Mouse (Mus musculus) bone marrow, adult 2 months (tissue): Measurements from ENCODE around the gene Auh. TPM values are rescaled to one million over a fixed set of nuclear protein-coding genes. Genes with fewer than 3 reads are reported as not detected.

Experiments used
- H3K27ac ChIP-seq: fragments of 200-500 bp; 2 replicates; pipeline ENCODE4 v1.5.1; 2012; ENCODE audit warnings: low read depth, mild to moderate bottlenecking, control low read depth, inconsistent platforms, low read length; ENCODE audit not compliant: control insufficient read depth, poor library complexity, insufficient read depth
- H3K4me1 ChIP-seq: fragments of 200-500 bp; 2 replicates; pipeline ENCODE4 v1.6.1; 2011; ENCODE audit warnings: low read length; ENCODE audit not compliant: control insufficient read depth, insufficient read depth
- H3K4me3 ChIP-seq: fragments of 200-500 bp; replicated peaks from 2 replicates; pipeline ENCODE3; 2011; ENCODE audit warnings: mild to moderate bottlenecking, low read depth, low read length, control low read depth; ENCODE audit not compliant: control insufficient read depth
- CTCF ChIP-seq: fragments of 200-500 bp; IDR thresholded peaks from 2 replicates; pipeline ENCODE4 v1.5.1; 2011; ENCODE audit warnings: low read length, control low read depth; ENCODE audit not compliant: control insufficient read depth, insufficient read depth
- POLR2A ChIP-seq: fragments of 200-500 bp; IDR thresholded peaks from 2 replicates; pipeline ENCODE4 v1.6.1; 2011; ENCODE audit warnings: low read depth, mild to moderate bottlenecking, control low read depth, low read length, borderline replicate concordance; ENCODE audit not compliant: control insufficient read depth
- WGBS: fragments of 180-500 bp; shearing (Covaris S2); methylation state at CpG from one replicate; pipeline ENCODE4 v1.1.7; 2018; 5-methylcytosine and 5-hydroxymethylcytosine counted together
- polyA plus RNA-seq: library from polyadenylated mRNA; stranded (reverse); fragments of >200 nt; gene quantifications from 2 replicates; pipeline ENCODE4 v1.2.4, GENCODE M21; 2011; ENCODE audit warnings: low replicate concordance; ENCODE audit not compliant: missing spikeins, insufficient read depth, insufficient read length

Auh gene
- polyA plus RNA-seq, 1 experiment, result 30.1 TPM

GRCm38 (mm10) chr13:52914591-52915110, 14.8 kb downstream of the Auh start:
- Histone ChIP-seq H3K4me3 (no peak overlapping the region), H3K27ac (no peak overlapping the region), H3K4me1 (no peaks in the 10 kb centered on the region; the same call in 1 of the 2 replicates)
- TF ChIP-seq CTCF (no peak), POLR2A (no peak)
- 37% methylated on average over 19 of the region's 19 CpGs for WGBS

DNA sequence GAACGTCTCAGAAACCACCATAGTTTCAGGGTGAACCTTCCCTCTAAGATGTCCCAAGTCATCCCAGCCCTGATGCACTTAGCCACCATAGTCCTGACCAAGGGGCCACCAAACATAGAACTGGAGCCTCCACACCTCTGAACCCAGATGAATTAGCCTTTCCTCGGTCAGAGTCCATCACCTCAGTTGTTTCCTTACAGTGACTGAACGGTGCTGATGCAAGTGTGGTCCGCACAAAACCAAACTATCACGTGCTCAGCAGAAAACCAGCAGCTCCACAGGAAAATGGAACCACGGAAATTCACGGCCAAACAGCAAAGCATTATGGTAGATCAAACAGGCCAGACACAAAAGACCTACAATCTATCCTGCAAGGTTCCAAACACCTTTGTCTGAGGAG, 15.6 kb downstream of the Auh start:
- H3K4me1 ChIP-seq, result no peaks in the 10 kb centered on the region; the same call in 1 of the 2 replicates
- TF ChIP-seq CTCF (no peak), POLR2A (no peak)
- WGBS, result 48% methylated on average over 7 of the region's 7 CpGs
- H3K27ac ChIP-seq, result no peak overlapping the region
- H3K4me3 ChIP-seq, result no peak overlapping the region

DNA sequence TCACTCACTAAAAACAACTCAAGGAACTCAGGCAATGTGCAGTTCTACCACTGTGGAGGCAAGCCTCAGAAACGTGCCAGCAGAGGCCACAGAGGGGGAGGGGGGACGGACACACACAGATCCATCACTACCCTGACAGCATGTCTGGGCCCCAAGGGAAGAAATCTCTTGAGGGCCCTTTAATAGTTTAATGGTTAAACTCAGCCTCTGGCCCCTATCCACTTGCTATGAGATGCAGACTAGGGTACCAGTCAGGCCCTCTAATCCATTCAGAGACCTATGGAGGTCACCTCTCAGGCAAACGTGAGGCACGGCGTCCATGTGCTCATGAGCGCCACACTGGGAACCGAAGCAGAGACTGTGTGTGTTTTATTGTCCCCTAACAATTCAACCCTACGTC, 17.0 kb downstream of the Auh start:
- TF ChIP-seq POLR2A (no peak), CTCF (no peak)
- Histone ChIP-seq H3K27ac (no peak overlapping the region), H3K4me3 (no peak overlapping the region), H3K4me1 (no peaks in the 10 kb centered on the region; the same call in 1 of the 2 replicates)
- WGBS, result 86% methylated on average over 8 of the region's 8 CpGs

DNA sequence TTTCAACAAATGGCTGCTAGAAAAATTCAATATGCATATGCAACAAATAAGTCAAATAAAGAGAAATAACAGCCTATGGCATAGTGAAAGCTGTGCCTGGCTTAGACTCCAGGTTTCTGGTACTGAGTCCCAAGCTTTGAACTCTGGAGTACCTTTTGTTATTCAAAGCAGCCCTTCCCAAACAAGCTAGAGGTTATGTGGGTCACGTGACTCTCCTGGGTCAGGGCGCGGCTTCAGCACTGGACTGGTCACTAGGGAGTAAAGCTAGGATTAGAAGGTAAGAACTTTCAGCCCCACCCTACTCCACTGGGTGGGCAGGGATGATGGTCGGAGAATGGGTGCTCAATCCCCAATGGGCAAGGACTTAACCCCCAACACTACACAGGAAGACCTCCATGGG, 18.2 kb downstream of the Auh start:
- WGBS, result 85% methylated on average over 4 of the region's 4 CpGs

DNA sequence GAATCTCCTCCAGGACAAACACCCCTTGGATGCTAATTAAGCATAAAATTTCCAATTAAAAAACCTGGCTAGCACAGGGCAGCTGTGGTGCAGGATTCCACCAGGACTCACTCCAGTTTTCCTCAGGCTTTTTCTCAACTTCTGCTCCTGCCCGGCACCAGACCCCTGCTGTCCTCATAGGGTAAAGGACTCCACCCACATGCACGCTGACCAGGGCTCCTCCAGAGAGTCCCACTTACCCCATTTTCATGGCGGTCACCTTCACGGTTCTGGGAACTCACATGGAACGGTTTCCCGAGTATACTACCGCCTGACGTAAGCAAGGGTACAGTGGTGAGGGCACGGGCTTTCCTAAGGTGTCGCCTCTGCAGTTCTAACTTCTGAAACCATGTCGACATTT, 23.2 kb downstream of the Auh start:
- no peak overlapping the region for H3K4me3 ChIP-seq
- no peak for TF ChIP-seq CTCF
- no peak for TF ChIP-seq POLR2A
- WGBS, result 89% methylated on average over 11 of the region's 11 CpGs
- no peaks in the 10 kb centered on the region for H3K4me1 ChIP-seq
- no peak overlapping the region for H3K27ac ChIP-seq

More for the DNA sequence above, 18.2 kb downstream of the Auh start:
- Histone ChIP-seq H3K4me3 (no peak overlapping the region), H3K27ac (no peak overlapping the region), H3K4me1 (no peaks in the 10 kb centered on the region; the same call in 1 of the 2 replicates)
- TF ChIP-seq POLR2A (no peak), CTCF (no peak)

DNA sequence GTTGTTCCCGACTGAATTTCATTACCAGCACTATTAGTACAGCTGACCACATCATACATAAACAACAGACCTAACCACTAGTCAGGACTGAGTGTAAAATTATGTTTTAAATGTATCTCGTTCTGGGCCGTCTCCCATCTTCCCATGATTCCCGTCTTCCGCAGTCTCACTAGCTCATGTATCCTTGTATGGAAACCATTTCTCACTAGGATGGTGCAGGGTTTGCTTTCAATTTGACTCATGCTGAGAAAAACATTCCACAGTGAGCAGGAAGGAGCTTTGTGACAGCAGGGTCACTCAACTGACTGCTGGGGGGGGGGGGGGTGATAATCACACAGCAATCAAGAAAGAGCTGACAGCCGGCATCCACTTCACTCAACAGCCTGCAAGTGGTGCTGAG, 25.3 kb downstream of the Auh start:
- 68% methylated on average over 6 of the region's 6 CpGs for WGBS
- no peak for TF ChIP-seq POLR2A
- TF ChIP-seq CTCF, result no peak
- no peak overlapping the region for H3K4me3 ChIP-seq
- H3K27ac ChIP-seq, result no peak overlapping the region
- H3K4me1 ChIP-seq, result no peaks in the 10 kb centered on the region

DNA sequence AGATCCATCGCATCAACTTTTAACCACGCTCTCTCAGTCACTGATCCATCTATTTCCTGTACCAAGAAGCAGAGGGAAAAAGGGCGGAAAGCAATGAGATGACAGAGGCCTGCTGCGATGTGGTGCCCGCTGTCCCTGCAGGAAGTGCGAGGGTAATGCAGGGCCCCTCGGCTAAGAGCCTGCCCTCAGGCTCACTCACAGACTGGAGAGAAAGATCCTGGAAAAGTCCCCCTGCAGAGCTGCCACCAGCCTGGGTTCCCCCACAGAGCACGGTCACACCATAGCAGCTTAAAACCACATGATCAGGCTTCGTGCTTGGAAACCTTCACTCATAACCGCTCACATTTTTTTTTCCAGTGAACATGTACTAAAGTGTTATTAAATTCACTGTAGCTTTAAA, 25.7 kb downstream of the Auh start:
- H3K4me3 ChIP-seq, result no peak overlapping the region
- 48% methylated on average over 10 of the region's 10 CpGs for WGBS
- no peak overlapping the region for H3K27ac ChIP-seq
- TF ChIP-seq POLR2A, result no peak
- no peak for TF ChIP-seq CTCF
- no peaks in the 10 kb centered on the region for H3K4me1 ChIP-seq

DNA sequence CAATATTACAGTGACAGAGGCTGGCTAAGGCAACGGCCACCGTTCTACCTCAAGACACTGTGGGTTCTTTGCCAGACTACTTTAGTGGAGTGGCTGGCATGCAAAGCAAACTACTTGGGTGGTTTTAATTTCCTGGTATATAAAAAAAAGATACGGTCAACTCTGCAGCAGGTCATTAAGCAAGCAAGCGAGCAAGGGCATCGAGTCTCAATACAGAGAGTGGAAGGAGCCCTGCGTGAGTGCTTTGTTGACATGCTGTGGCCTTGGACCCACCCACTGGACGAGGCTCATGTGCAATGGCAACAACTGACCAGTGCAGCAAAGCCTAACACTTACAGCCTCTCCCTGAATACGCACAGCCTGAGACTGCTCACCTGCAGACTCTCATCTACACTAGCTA, 27.0 kb downstream of the Auh start:
- 84% methylated on average over 8 of the region's 8 CpGs for WGBS
- Histone ChIP-seq H3K4me3 (no peak overlapping the region), H3K4me1 (no peaks in the 10 kb centered on the region), H3K27ac (no peak overlapping the region)
- TF ChIP-seq CTCF (no peak), POLR2A (no peak)

DNA sequence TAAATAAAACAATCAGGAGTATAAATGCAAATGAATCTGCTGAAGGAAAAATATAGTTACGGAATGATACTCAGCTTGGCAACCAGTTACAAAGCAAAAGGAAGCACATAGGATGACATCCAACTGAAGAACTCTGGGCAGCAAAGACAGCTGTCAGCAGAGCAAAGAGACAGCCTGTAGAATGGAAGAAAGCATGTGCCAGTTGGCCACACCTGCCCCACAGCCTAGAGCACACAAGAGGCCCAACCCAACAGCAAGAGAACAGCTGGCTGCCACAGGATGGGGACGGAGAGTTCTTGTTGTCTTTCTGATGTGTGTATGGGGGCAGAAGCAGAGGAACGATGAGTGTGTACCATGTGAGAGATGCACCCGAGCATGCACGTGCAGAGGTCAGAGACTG, 29.8 kb downstream of the Auh start:
- 88% methylated on average over 5 of the region's 5 CpGs for WGBS
- Histone ChIP-seq H3K4me1 (no peaks in the 10 kb centered on the region), H3K4me3 (no peak overlapping the region), H3K27ac (no peak overlapping the region)
- TF ChIP-seq CTCF, result no peak
- no peak for TF ChIP-seq POLR2A
